Mouse (Mus musculus) stomach, embryonic 15.5 days (tissue): ENCODE data around the gene Tmem269. TPM values are rescaled to one million over a fixed set of nuclear protein-coding genes. Genes with fewer than 3 reads are reported as not detected.

Source experiments
- ATAC-seq: fragments of 200-750 bp; cut with Nextera tagmentation; 2 replicates; pipeline ENCODE4 v1.8.0; 2017; ENCODE audit warnings: low read depth, moderate number of reproducible peaks, moderate TSS enrichment; ENCODE audit not compliant: insufficient read depth, low FRiP score
- H3K27ac ChIP-seq: fragments of 300-500 bp; sonication (generic); 2 replicates; pipeline ENCODE4 v1.5.1; 2015; ENCODE audit warnings: mild to moderate bottlenecking, inconsistent platforms
- H3K27me3 ChIP-seq: fragments of 300-500 bp; sonication (generic); replicated peaks from 2 replicates; pipeline ENCODE4 v1.6.1; 2015; ENCODE audit warnings: inconsistent platforms
- H3K36me3 ChIP-seq: fragments of 300-500 bp; sonication (generic); 2 replicates; pipeline ENCODE4 v1.6.1; 2015; ENCODE audit warnings: inconsistent platforms
- H3K4me1 ChIP-seq: fragments of 300-500 bp; sonication (generic); 2 replicates; pipeline ENCODE4 v1.6.1; 2015; ENCODE audit warnings: inconsistent platforms
- H3K4me2 ChIP-seq: fragments of 300-500 bp; sonication (generic); 2 replicates; pipeline ENCODE4 v1.6.1; 2015; ENCODE audit warnings: mild to moderate bottlenecking, inconsistent platforms
- H3K4me3 ChIP-seq: fragments of 300-500 bp; sonication (generic); replicated peaks from 2 replicates; pipeline ENCODE4 v1.5.1; 2015; ENCODE audit warnings: inconsistent platforms
- H3K9ac ChIP-seq: fragments of 300-500 bp; sonication (generic); 2 replicates; pipeline ENCODE4 v1.6.1; 2015; ENCODE audit warnings: inconsistent platforms
- H3K9me3 ChIP-seq: fragments of 300-500 bp; sonication (generic); 2 replicates; pipeline ENCODE4 v1.6.1; 2016; ENCODE audit warnings: inconsistent platforms
- WGBS: fragments of 180-500 bp; shearing (Covaris S2); methylation state at CpG from one replicate; pipeline ENCODE4 v1.1.7; 2015; 5-methylcytosine and 5-hydroxymethylcytosine counted together
- polyA plus RNA-seq: library from polyadenylated mRNA; unstranded; fragments of >200 nt; fragmentation: Nextera tagmentation; extraction: Ambion mirVana; gene quantifications from 2 replicates; pipeline ENCODE4 v1.2.1, GENCODE M21; 2015

The Tmem269 gene
- polyA plus RNA-seq, result not detected in 2 replicates

DNA sequence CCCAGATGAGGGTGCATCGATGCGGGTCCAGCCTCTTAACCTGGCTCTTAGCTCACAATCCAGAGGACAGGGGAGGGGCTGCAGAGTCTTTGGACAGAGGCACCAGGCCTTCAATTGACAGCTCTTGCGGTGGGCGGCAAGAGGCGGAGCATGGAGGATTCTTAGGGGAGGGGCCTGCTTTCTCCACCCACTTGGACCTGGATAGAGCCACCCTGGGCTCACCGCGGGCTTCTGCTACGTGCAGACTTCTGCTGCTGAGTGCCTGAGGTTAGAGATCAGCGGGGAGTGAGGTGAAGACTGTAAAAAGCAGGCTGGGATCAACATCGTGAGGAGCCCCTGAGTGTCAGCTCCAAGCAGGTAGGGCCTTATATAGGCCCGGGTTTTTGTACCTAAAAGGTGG is at the start of gene Tmem269:
Gene Tmem269, minus strand, starts transcription at position 49 of the 400 bp plus-strand sequence.
- H3K36me3 ChIP-seq, result 0 out of 2 replicates have a peak, but pooled peaks cover 4% of the 10 kb centered on the region

DNA sequence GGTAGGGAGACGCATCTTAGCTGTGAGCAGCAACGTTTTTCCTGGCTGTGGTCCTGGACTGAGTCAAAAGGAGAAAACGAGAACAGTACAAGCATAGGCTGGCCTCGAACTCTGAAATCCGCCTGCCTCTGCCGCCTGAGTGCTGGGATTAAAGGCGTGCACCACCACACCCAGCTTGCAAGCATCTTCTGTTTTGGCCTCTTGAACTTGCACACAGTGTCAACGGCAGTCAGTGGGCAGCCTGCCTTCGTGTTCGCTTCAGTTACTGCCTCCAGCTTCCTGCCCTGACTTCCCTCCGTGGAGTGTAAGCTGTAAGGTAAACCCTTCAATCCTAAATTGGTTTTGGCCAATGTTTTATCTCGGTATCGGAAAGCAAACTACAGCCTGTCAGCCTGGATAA is 48.6 kb upstream of the Tmem269 start:
- Histone ChIP-seq H3K4me1 (no peaks in the 10 kb centered on the region), H3K36me3 (peaks cover 4% of the 10 kb centered on the region), H3K27ac (no peak overlapping the region), H3K4me3 (no peak overlapping the region), H3K9ac (no peak overlapping the region), H3K27me3 (no peaks in the 10 kb centered on the region), H3K4me2 (no peak overlapping the region), H3K9me3 (no peaks in the 10 kb centered on the region)
- 67% methylated on average over 13 of the region's 13 CpGs for WGBS
- ATAC-seq, result no peak

More for the DNA sequence above, at the start of gene Tmem269:
- H3K9ac ChIP-seq, result no peak within 1 kb of the TSS
- no peak within 1 kb of the TSS for H3K4me2 ChIP-seq
- no peaks in the 10 kb centered on the region for H3K27me3 ChIP-seq
- ATAC-seq, result no peak
- no peak within 1 kb of the TSS for H3K27ac ChIP-seq
- 0 out of 2 replicates have a peak, but pooled peaks cover 4% of the 10 kb centered on the region for H3K4me1 ChIP-seq
- H3K4me3 ChIP-seq, result no peak within 1 kb of the TSS
- H3K9me3 ChIP-seq, result no peaks in the 10 kb centered on the region
- WGBS, result 11% methylated on average over 11 of the region's 11 CpGs

DNA sequence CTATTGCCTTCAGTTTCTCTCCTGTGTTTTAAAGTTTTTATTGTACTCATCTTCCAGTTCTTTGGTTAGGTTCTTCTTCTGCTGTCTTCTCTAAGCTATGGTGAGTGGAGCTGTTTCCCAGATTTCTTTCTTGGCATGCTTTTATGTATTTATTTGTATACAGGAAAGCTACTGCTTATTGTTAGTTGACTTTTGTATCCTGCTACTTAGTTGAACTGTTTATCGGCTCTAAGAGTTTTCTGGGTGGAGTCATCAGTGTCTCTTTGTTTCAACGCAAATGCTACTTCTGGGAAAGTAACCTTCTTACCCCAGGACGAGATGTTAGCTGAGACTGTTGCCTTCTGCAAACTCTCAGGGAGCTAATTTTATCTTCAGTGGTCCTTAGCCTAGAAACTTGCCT is 45.4 kb upstream of the Tmem269 start:
- no peak overlapping the region for H3K4me3 ChIP-seq
- H3K36me3 ChIP-seq, result no peaks in the 10 kb centered on the region
- ATAC-seq, result no peak
- no peaks in the 10 kb centered on the region for H3K27me3 ChIP-seq
- no peak overlapping the region for H3K4me2 ChIP-seq
- no peaks in the 10 kb centered on the region for H3K9me3 ChIP-seq
- no peak overlapping the region for H3K9ac ChIP-seq
- no peak overlapping the region for H3K27ac ChIP-seq
- WGBS, result 54% methylated on average over 3 of the region's 3 CpGs
- H3K4me1 ChIP-seq, result no peaks in the 10 kb centered on the region

DNA sequence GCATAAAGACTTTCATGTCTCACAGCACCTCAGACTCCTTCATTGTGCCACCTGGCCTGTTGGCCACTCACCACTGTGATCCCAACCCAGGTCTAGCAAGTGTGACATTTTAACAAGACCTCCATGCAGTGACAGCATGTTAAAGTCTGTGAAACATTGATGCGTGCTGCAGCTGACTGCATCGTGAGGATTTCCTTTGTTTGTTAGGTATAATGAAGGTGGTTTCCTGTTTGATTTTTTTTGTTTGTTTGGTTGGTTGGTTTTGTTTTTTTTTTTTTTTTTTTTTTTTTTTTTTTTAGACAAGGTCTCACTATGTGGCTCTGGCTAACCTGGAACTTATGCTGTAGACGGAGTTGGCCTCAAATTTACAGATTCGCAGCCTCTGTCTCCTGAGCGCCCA is 44.5 kb upstream of the Tmem269 start:
- H3K9me3 ChIP-seq, result no peaks in the 10 kb centered on the region
- no peak overlapping the region for H3K27ac ChIP-seq
- H3K4me2 ChIP-seq, result no peak overlapping the region
- no peak for ATAC-seq
- no peaks in the 10 kb centered on the region for H3K4me1 ChIP-seq
- no peaks in the 10 kb centered on the region for H3K27me3 ChIP-seq
- WGBS, result 88% methylated on average over 5 of the region's 5 CpGs
- no peaks in the 10 kb centered on the region for H3K36me3 ChIP-seq
- no peak overlapping the region for H3K4me3 ChIP-seq
- H3K9ac ChIP-seq, result no peak overlapping the region

DNA sequence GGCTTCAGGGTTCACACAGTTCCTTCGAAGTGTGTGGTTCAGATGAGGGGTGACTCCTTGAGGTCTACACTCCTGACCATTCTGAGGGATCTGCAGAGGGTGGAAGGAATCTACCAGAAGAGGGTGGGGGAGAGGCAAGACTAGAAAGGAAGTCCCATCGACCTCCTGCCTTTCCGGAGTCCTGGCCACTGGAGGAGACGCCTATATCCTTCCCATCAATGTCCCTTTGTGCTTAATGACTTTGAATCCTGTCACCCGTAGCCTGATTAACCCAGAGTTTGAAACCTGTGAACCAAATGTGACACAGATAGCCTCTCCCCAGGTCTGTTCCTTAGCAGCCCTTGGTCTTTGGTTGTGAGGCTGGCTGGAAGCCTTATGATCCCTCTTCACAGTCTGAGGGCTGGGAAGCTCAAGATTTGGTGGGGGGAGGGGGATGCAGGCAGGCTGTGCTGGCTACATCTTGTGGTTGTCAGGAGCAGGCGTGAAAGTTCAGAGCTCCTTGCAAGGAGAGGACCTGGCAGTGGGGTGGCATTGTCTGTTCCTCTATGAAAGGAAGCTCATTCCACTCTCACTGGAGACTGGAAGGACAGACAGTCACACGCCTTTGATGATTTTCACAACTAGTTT is 43.2 kb upstream of the Tmem269 start:
- H3K36me3 ChIP-seq, result no peaks in the 10 kb centered on the region
- no peak overlapping the region for H3K9ac ChIP-seq
- no peaks in the 10 kb centered on the region for H3K27me3 ChIP-seq
- 42% methylated on average over 7 of the region's 7 CpGs for WGBS
- no peak overlapping the region for H3K4me2 ChIP-seq
- no peaks in the 10 kb centered on the region for H3K4me1 ChIP-seq
- no peaks in the 10 kb centered on the region for H3K9me3 ChIP-seq
- H3K27ac ChIP-seq, result no peak overlapping the region
- no peak for ATAC-seq
- no peak overlapping the region for H3K4me3 ChIP-seq

DNA sequence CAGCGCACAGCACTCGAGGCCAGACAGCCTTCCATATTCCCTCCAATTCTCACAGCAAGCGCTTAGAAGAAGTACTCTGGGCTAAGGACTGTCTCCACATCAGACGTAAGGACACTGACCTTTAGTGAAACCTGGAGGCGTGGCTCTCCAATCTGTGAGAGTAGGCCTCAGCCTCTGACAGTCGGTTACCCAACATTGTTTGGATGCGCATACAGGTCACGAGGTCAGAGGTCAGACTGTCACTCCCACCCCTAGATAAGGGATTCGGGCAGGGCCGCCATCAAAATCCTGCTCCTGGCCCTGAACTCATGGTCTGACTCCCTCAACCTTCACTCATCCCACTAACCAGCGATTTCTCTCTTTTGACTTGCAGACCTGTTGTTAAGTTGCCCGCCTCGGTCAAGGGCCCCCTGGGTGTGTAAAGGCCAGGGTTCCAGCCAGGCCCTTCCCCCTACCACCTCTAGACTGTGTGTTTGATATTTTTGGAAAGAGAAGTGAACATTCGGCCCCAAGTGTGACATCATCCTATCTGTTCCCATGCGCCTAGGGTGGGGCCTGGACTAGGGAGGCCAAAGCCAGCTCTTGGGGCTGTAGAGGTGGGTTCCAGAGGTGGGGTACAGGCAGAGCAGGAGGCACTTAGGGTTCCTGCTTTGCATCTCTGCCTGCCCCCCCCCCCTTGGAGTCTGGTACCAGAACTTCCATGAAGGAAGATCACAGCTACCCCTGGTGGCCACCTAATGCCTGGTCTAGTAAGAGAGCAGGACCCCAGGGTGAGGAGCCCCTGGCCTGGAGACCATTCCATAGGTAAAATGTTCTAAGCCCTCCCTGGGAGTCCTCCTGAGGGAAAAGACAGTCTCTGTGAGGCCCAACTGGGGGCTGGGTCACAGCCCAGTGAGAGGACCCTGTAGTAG is 41.6 kb upstream of the Tmem269 start:
- no peak overlapping the region for H3K4me3 ChIP-seq
- WGBS, result 76% methylated on average over 15 of the region's 15 CpGs
- no peak for ATAC-seq

DNA sequence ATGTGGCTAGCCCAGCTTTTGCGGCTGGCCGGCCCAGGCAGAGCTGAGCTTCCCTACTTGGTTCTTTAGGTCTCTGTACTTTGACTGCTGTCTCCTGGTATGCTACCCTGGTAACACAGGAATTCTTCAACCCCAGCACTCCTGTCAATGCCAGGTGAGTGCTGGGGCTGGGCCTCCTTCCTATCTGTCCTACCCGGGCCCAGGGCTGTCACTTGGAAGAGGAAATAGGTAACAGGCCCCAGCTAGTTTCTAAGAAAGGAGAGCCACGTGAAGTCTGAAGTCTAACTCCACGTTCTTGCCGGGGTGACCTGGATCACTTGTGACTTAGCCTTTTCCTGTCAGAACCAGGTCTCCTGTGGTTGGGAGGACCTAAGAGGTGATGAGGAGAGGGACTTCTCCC is 39.1 kb upstream of the Tmem269 start:
- Histone ChIP-seq H3K9ac (no peak overlapping the region), H3K27me3 (no peaks in the 10 kb centered on the region), H3K27ac (no peak overlapping the region), H3K4me1 (peaks cover 8% of the 10 kb centered on the region; the same call in 1 of the 2 replicates), H3K36me3 (no peaks in the 10 kb centered on the region), H3K4me2 (no peak overlapping the region), H3K9me3 (no peaks in the 10 kb centered on the region), H3K4me3 (no peak overlapping the region)
- ATAC-seq, result no peak
- 58% methylated on average over 6 of the region's 6 CpGs for WGBS

More for the DNA sequence above, 41.6 kb upstream of the Tmem269 start:
- Histone ChIP-seq H3K27me3 (no peaks in the 10 kb centered on the region), H3K27ac (no peak overlapping the region), H3K9ac (no peak overlapping the region), H3K36me3 (no peaks in the 10 kb centered on the region), H3K4me1 (no peaks in the 10 kb centered on the region), H3K4me2 (no peak overlapping the region), H3K9me3 (no peaks in the 10 kb centered on the region)

DNA sequence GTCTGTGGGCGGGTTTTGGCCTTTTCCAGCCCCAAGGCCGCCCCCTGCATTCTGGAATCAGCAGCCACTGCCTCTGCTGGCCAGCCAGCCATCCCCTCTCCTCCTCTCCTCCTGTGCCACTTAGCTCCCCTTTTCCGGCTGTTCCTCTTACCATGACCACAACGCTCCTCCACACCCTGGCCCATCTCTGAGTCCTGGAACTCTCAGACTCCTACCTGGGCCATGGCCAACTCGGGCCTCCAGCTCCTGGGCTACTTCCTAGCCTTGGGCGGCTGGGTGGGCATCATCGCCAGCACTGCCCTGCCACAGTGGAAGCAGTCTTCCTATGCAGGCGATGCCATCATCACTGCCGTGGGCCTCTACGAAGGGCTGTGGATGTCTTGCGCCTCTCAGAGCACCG is 37.3 kb upstream of the Tmem269 start, which contains the start of gene Cldn19:
Gene Cldn19, plus strand, starts transcription at position 64 of the 400 bp plus-strand sequence.
- 82% methylated on average over 12 of the region's 12 CpGs for WGBS
- Histone ChIP-seq H3K27me3 (no peaks in the 10 kb centered on the region), H3K9me3 (no peaks in the 10 kb centered on the region), H3K9ac (no peak within 1 kb of the TSS), H3K27ac (no peak within 1 kb of the TSS), H3K4me2 (no peak within 1 kb of the TSS), H3K4me3 (no peak within 1 kb of the TSS), H3K36me3 (no peaks in the 10 kb centered on the region), H3K4me1 (peaks cover 8% of the 10 kb centered on the region; the same call in 1 of the 2 replicates)
- ATAC-seq, result no peak

DNA sequence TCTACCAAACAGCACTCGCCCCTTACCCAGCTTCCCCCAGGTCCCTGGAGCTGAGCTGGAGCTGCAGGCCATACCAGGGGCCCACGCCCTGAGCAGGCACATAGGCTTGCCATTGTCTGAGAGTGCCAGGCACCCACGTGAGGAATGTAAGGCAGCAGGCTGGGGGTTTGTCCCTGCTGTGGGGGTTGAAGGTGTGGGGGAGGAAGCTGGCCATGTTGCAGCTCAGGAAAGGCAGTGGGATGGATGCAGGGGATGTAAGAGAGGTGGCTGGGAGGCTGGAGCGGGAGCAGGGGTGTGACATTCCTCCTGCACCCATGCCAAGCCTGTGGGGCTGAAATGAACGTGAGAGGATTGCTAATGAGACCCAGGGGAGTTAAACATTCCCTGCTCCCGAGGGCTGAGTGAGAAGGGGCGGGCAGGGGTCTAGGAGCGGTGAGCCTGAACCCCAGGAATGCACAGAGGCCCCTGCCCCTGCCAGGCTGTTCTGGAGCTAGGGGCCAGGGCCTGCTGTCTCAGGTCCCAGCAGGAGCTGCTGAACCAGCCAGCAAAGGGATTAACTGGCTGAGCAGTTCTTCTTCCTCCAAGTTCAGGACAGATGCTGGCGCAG is 36.1 kb upstream of the Tmem269 start:
- H3K9ac ChIP-seq, result no peak overlapping the region
- no peaks in the 10 kb centered on the region for H3K9me3 ChIP-seq
- no peaks in the 10 kb centered on the region for H3K36me3 ChIP-seq
- H3K4me2 ChIP-seq, result no peak overlapping the region
- H3K27me3 ChIP-seq, result no peaks in the 10 kb centered on the region
- no peak overlapping the region for H3K4me3 ChIP-seq
- H3K27ac ChIP-seq, result no peak overlapping the region
- no peak for ATAC-seq
- WGBS, result 52% methylated on average over 9 of the region's 9 CpGs
- H3K4me1 ChIP-seq, result peaks cover 8% of the 10 kb centered on the region; the same call in 1 of the 2 replicates

DNA sequence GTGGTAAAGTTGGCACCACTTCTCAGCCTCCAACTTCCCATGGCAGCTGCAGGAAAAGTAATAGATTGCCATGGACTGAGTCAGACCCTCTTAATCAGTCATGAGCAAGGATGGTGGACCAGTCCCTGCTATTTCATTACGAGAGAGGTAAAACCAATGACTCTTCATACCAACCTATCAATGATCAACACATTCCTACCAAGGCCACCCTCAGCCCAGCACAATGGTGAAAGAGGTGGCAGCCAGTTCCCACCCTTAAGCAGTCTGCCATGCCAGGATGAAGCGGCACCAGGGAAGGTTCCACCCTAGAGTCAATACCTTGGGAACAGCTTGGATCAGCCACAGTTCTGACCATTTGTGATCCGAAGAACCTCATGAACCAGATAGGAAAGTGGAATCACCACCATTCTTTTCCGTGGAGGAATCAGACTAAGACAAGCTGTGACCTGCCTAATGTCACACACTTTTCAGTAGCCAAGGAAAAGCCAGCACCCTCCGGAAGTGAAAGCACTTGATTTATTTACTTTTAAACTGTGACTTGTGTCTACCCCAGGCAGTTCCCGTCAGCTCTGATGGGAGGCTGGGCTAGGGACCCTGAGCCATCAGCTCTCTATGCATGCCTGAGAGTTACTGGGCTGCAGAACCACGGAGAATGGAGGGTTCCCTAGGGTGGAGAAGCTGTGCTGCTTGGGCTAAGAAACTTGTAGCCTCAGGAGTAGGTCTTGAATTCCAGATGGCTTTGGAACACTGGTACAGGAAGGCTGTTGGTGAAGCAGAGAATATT is 34.2 kb upstream of the Tmem269 start:
- H3K4me1 ChIP-seq, result peaks cover 8% of the 10 kb centered on the region
- H3K27me3 ChIP-seq, result no peaks in the 10 kb centered on the region
- no peak overlapping the region for H3K4me2 ChIP-seq
- no peaks in the 10 kb centered on the region for H3K36me3 ChIP-seq
- WGBS, result 48% methylated on average over 7 of the region's 7 CpGs
- no peak overlapping the region for H3K27ac ChIP-seq
- no peak overlapping the region for H3K4me3 ChIP-seq
- no peak overlapping the region for H3K9ac ChIP-seq
- no peaks in the 10 kb centered on the region for H3K9me3 ChIP-seq
- ATAC-seq, result no peak

DNA sequence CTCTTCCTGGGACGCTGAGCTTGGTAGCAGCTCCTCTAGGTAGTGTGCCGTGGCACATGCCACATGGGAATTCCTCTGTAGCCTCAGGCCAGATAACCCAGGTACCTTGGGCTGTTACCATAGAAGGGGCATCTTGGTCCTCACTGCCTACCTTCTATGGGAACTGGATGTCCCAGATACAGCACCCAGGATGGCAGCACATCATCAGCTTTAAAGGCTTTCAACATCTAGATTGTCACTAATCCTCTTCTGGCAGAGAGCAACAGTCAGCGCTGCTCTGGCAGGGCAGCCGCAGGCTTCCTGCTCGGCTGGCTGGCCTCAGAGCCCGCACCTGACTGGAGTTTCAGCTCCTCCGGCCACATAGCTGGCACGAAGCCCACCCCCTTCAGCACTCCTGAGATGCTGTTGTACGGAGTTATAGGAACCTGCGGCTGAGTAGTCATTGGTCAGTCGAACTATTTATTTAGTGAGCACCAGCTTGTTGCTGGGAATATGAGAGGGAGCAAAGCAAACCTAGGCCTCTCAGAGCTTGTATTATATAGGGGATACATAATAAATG is 30.5 kb upstream of the Tmem269 start:
- Histone ChIP-seq H3K27me3 (no peaks in the 10 kb centered on the region), H3K4me1 (no peaks in the 10 kb centered on the region; the same call in 1 of the 2 replicates), H3K27ac (no peak overlapping the region), H3K4me3 (no peak overlapping the region), H3K36me3 (0 out of 2 replicates have a peak, but pooled peaks cover 3% of the 10 kb centered on the region), H3K9me3 (no peaks in the 10 kb centered on the region), H3K4me2 (no peak overlapping the region), H3K9ac (no peak overlapping the region)
- WGBS, result 84% methylated on average over 11 of the region's 11 CpGs
- ATAC-seq, result no peak
